Mouse (Mus musculus) G1E-ER4 (cell line): ENCODE measurements around the gene Polr2m. TPM values are rescaled to one million over a fixed set of nuclear protein-coding genes. Genes with fewer than 3 reads are reported as not detected.

ENCODE experiments used
- GATA1 ChIP-seq: IDR thresholded peaks from one replicate; pipeline ENCODE4 v1.8.0; 2012; ENCODE audit warnings: low read length, inconsistent platforms
- polyA plus RNA-seq: library from polyadenylated mRNA; stranded (reverse); fragments of >175 nt; gene quantifications from 2 replicates; pipeline ENCODE4 v1.2.3, GENCODE M21; 2012

The Polr2m gene
- 752 and 1,192 TPM in 2 replicates for polyA plus RNA-seq

GRCm38 (mm10) chr9:71485475-71486094 is at the start of gene Polr2m:
Gene Polr2m, minus strand, starts transcription at chr9:71485935.
- no peak for TF ChIP-seq GATA1

- TF ChIP-seq GATA1, result no peak
Measured at GRCm38 (mm10) chr9:71535036-71535435, 49.3 kb upstream of the Polr2m start.

- no peak for TF ChIP-seq GATA1
Measured at GRCm38 (mm10) chr9:71529960-71530359, 44.2 kb upstream of the Polr2m start.

- no peak for TF ChIP-seq GATA1
Measured at GRCm38 (mm10) chr9:71527438-71527837, 41.7 kb upstream of the Polr2m start.

GRCm38 (mm10) chr9:71523901-71524300 is 38.2 kb upstream of the Polr2m start:
- no peak for TF ChIP-seq GATA1

- no peak for TF ChIP-seq GATA1
Measured at GRCm38 (mm10) chr9:71519836-71520235, 34.1 kb upstream of the Polr2m start.

- no peak for TF ChIP-seq GATA1
Measured at GRCm38 (mm10) chr9:71517487-71517886, 31.8 kb upstream of the Polr2m start.

- no peak for TF ChIP-seq GATA1
Measured at GRCm38 (mm10) chr9:71515862-71516261, 30.1 kb upstream of the Polr2m start.

- no peak for TF ChIP-seq GATA1
Measured at GRCm38 (mm10) chr9:71513566-71513965, 27.8 kb upstream of the Polr2m start.

GRCm38 (mm10) chr9:71512899-71513298 is 27.2 kb upstream of the Polr2m start:
- TF ChIP-seq GATA1, result no peak

GRCm38 (mm10) chr9:71498391-71499182 is 12.9 kb upstream of the Polr2m start:
- TF ChIP-seq GATA1, result no peak

- TF ChIP-seq GATA1, result no peak
Measured at GRCm38 (mm10) chr9:71496637-71497036, 10.9 kb upstream of the Polr2m start.

GRCm38 (mm10) chr9:71493771-71494170 is 8.0 kb upstream of the Polr2m start:
- no peak for TF ChIP-seq GATA1

GRCm38 (mm10) chr9:71492296-71493025 is 6.7 kb upstream of the Polr2m start:
- TF ChIP-seq GATA1, result no peak

GRCm38 (mm10) chr9:71490076-71490475 is 4.3 kb upstream of the Polr2m start:
- no peak for TF ChIP-seq GATA1

- TF ChIP-seq GATA1, result no peak
Measured at GRCm38 (mm10) chr9:71486127-71486526, 392 bp upstream of the Polr2m start.
